Mouse (Mus musculus) myocyte (in vitro differentiated cells): ENCODE data around the gene Slit3. TPM values are rescaled to one million over a fixed set of nuclear protein-coding genes. Genes with fewer than 3 reads are reported as not detected.

Source experiments
- H3K27me3 ChIP-seq: one replicate; pipeline ENCODE4 v1.6.1; 2011; ENCODE audit not compliant: control insufficient read depth, insufficient read depth, insufficient read length
- H3K36me3 ChIP-seq: one replicate; pipeline ENCODE4 v1.6.1; 2011; ENCODE audit not compliant: control insufficient read depth, insufficient read depth
- H3K4me2 ChIP-seq: one replicate; pipeline ENCODE4 v1.6.1; 2011; ENCODE audit warnings: low read depth, control low read depth
- H3K4me3 ChIP-seq: one replicate; pipeline ENCODE4 v1.5.1; 2011; ENCODE audit warnings: mild to moderate bottlenecking, control low read depth, moderate library complexity
- H3K79me2 ChIP-seq: one replicate; pipeline ENCODE4 v1.6.1; 2011; ENCODE audit not compliant: control insufficient read depth, insufficient read depth
- H3ac ChIP-seq: one replicate; pipeline ENCODE4 v1.6.1; 2011; ENCODE audit not compliant: control insufficient read depth, insufficient read length
- CEBPB ChIP-seq: IDR thresholded peaks from 2 replicates; pipeline ENCODE4 v1.6.1; 2011; ENCODE audit warnings: mild to moderate bottlenecking, moderate library complexity; ENCODE audit not compliant: poor library complexity, insufficient read depth, severe bottlenecking
- E2F4 ChIP-seq: IDR thresholded peaks from one replicate; pipeline ENCODE4 v1.6.1; 2011; ENCODE audit warnings: mild to moderate bottlenecking, control low read depth, moderate library complexity; ENCODE audit not compliant: insufficient read depth
- MAX ChIP-seq: IDR thresholded peaks from one replicate; pipeline ENCODE4 v1.6.1; 2011; ENCODE audit warnings: low read depth, mild to moderate bottlenecking, control low read depth
- MYOD1 ChIP-seq, 3 experiments: IDR thresholded peaks; one replicate each; pipeline ENCODE4 v1.6.1; 2011; ENCODE audit warnings: control low read depth in 2 of 3, low read depth in 2 of 3, mild to moderate bottlenecking in 2 of 3, moderate library complexity in 1 of 3; ENCODE audit not compliant: insufficient read length in 2 of 3, control insufficient read depth in 1 of 3
- MYOG ChIP-seq, 3 experiments: IDR thresholded peaks; one replicate each; pipeline ENCODE4 v1.6.1; 2011; ENCODE audit warnings: control low read depth in 2 of 3, low read depth in 2 of 3, mild to moderate bottlenecking in 2 of 3; ENCODE audit not compliant: insufficient read length in 2 of 3, control insufficient read depth in 1 of 3, insufficient read depth in 1 of 3
- POLR2A ChIP-seq: IDR thresholded peaks from one replicate; pipeline ENCODE4 v1.6.1; 2011; ENCODE audit warnings: low read depth, mild to moderate bottlenecking, control low read depth, moderate library complexity; ENCODE audit not compliant: insufficient read length
- POLR2AphosphoS2 ChIP-seq: IDR thresholded peaks from one replicate; pipeline ENCODE4 v1.6.1; 2011; ENCODE audit warnings: low read depth, control low read depth; ENCODE audit not compliant: insufficient read length
- REST ChIP-seq: IDR thresholded peaks from one replicate; pipeline ENCODE4 v1.6.1; 2011; ENCODE audit warnings: mild to moderate bottlenecking, control low read depth, moderate library complexity; ENCODE audit not compliant: insufficient read depth, insufficient read length
- SRF ChIP-seq: IDR thresholded peaks from one replicate; pipeline ENCODE4 v1.6.1; 2011; ENCODE audit warnings: low read depth; ENCODE audit not compliant: control insufficient read depth, insufficient read length
- TCF12 ChIP-seq: IDR thresholded peaks from one replicate; pipeline ENCODE4 v1.6.1; 2011; ENCODE audit warnings: mild to moderate bottlenecking, control low read depth; ENCODE audit not compliant: poor library complexity, insufficient read depth, severe bottlenecking
- TCF3 ChIP-seq: IDR thresholded peaks from one replicate; pipeline ENCODE4 v1.6.1; 2011; ENCODE audit warnings: low read depth, control low read depth; ENCODE audit not compliant: insufficient read length
- USF1 ChIP-seq: IDR thresholded peaks from one replicate; pipeline ENCODE4 v1.6.1; 2011; ENCODE audit warnings: low read depth, mild to moderate bottlenecking, control low read depth, moderate library complexity
- polyA plus RNA-seq: library from polyadenylated mRNA; unstranded; fragments of >200 nt; fragmentation: generic; extraction: Trizol; gene quantifications from one replicate; pipeline ENCODE4 v1.2.1, GENCODE M21; 2012; ENCODE audit warnings: missing spikeins

The Slit3 gene
- polyA plus RNA-seq, 1 experiment, result not detected

- no peak overlapping the region for H3K4me3 ChIP-seq
- peaks cover 12% of the 10 kb centered on the region for H3K27me3 ChIP-seq
- no peak overlapping the region for H3K4me2 ChIP-seq
- no peaks in the 10 kb centered on the region for H3K36me3 ChIP-seq
- H3ac ChIP-seq, result no peak overlapping the region
- no peak for TF ChIP-seq POLR2A
- H3K79me2 ChIP-seq, result no peaks in the 10 kb centered on the region
Observed at GRCm38 (mm10) chr11:35497961-35498360, 376.9 kb downstream of the Slit3 start.

- no peak for TF ChIP-seq SRF
- no peak for TF ChIP-seq MAX
- TF ChIP-seq POLR2A, result no peak
- TF ChIP-seq USF1, result no peak
- no peak for TF ChIP-seq MYOD1 (IDR thresholded peaks at IDR 0.05; ENCODE audit: control insufficient read depth in 1 of 3, insufficient read length in 2 of 3, low read depth in 2 of 3)
- no peak for TF ChIP-seq REST
- no peak for TF ChIP-seq POLR2AphosphoS2
- TF ChIP-seq TCF3, result no peak
- no peak for TF ChIP-seq CEBPB
- no peak for TF ChIP-seq E2F4
- TF ChIP-seq MYOG (IDR thresholded peaks at IDR 0.05; ENCODE audit: control insufficient read depth in 1 of 3, insufficient read depth in 1 of 3, insufficient read length in 2 of 3, low read depth in 2 of 3), result no peak
- TF ChIP-seq TCF12, result no peak
- Histone ChIP-seq H3ac (no peak overlapping the region), H3K4me2 (no peak overlapping the region), H3K36me3 (no peaks in the 10 kb centered on the region), H3K4me3 (no peak overlapping the region), H3K27me3 (peaks cover 12% of the 10 kb centered on the region), H3K79me2 (no peaks in the 10 kb centered on the region)
Observed at GRCm38 (mm10) chr11:35502128-35502527, 381.1 kb downstream of the Slit3 start.

DNA sequence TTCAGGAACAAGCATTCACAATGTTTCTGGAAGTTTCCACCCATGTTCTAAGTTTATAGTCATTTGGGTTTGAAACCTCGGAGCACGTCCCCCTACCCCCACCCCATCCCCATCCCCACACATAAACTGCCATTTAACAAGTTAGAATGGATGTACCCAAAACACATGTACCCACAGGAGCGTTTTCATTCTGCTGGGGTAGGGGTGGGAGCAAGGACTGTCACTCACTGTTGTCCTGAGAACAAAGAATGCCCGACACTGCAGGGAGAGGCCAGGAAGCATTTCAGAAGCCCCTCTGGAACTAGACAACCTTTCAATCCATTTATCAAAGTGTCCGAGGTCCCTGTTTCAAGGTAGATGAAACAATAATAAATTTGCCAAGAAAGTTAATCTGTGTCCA, 383.0 kb downstream of the Slit3 start:
- Histone ChIP-seq H3K36me3 (no peaks in the 10 kb centered on the region), H3K4me2 (no peak overlapping the region), H3ac (no peak overlapping the region), H3K27me3 (peaks cover 9% of the 10 kb centered on the region), H3K79me2 (no peaks in the 10 kb centered on the region), H3K4me3 (no peak overlapping the region)
- TF ChIP-seq TCF3 (no peak), SRF (no peak), USF1 (no peak), E2F4 (no peak), MYOD1 (IDR thresholded peaks at IDR 0.05; ENCODE audit: control insufficient read depth in 1 of 3, insufficient read length in 2 of 3, low read depth in 2 of 3) (no peak), TCF12 (no peak), MYOG (IDR thresholded peaks at IDR 0.05; ENCODE audit: control insufficient read depth in 1 of 3, insufficient read depth in 1 of 3, insufficient read length in 2 of 3, low read depth in 2 of 3) (no peak), POLR2A (no peak), CEBPB (no peak), REST (no peak), MAX (no peak), POLR2AphosphoS2 (no peak)

- Histone ChIP-seq H3K79me2 (no peaks in the 10 kb centered on the region), H3K4me3 (no peak overlapping the region), H3K36me3 (no peaks in the 10 kb centered on the region), H3ac (no peak overlapping the region), H3K27me3 (peaks cover 4% of the 10 kb centered on the region), H3K4me2 (no peak overlapping the region)
- no peak for TF ChIP-seq USF1
- TF ChIP-seq TCF3, result no peak
- TF ChIP-seq E2F4, result no peak
- no peak for TF ChIP-seq MYOD1 (IDR thresholded peaks at IDR 0.05; ENCODE audit: control insufficient read depth in 1 of 3, insufficient read length in 2 of 3, low read depth in 2 of 3)
- no peak for TF ChIP-seq TCF12
Observed at GRCm38 (mm10) chr11:35504916-35505315, 383.9 kb downstream of the Slit3 start.

- Histone ChIP-seq H3K36me3 (no peaks in the 10 kb centered on the region), H3K79me2 (no peaks in the 10 kb centered on the region), H3K4me2 (no peak overlapping the region), H3K4me3 (no peak overlapping the region), H3ac (no peak overlapping the region), H3K27me3 (peaks cover 2% of the 10 kb centered on the region)
- TF ChIP-seq E2F4, result no peak
- no peak for TF ChIP-seq TCF3
- TF ChIP-seq POLR2AphosphoS2, result no peak
- TF ChIP-seq CEBPB, result no peak
- no peak for TF ChIP-seq MYOG (IDR thresholded peaks at IDR 0.05; ENCODE audit: control insufficient read depth in 1 of 3, insufficient read depth in 1 of 3, insufficient read length in 2 of 3, low read depth in 2 of 3)
- no peak for TF ChIP-seq TCF12
- no peak for TF ChIP-seq POLR2A
- no peak for TF ChIP-seq USF1
- no peak for TF ChIP-seq MYOD1 (IDR thresholded peaks at IDR 0.05; ENCODE audit: control insufficient read depth in 1 of 3, insufficient read length in 2 of 3, low read depth in 2 of 3)
- no peak for TF ChIP-seq REST
- TF ChIP-seq MAX, result no peak
- TF ChIP-seq SRF, result no peak
Observed at GRCm38 (mm10) chr11:35505316-35505715, 384.3 kb downstream of the Slit3 start.
